Mouse (Mus musculus): ENCODE results near the gene Cygb.
"Not testable (repeated sequence)": the region's sequence is repeated elsewhere in the genome, so short reads cannot be mapped to it uniquely, and the experiment has no call there.

Gene Cygb

GRCm38 (mm10) chr11:116674616-116675379, 20.7 kb upstream of the Cygb start:
- no peak for DNase-seq

DNA sequence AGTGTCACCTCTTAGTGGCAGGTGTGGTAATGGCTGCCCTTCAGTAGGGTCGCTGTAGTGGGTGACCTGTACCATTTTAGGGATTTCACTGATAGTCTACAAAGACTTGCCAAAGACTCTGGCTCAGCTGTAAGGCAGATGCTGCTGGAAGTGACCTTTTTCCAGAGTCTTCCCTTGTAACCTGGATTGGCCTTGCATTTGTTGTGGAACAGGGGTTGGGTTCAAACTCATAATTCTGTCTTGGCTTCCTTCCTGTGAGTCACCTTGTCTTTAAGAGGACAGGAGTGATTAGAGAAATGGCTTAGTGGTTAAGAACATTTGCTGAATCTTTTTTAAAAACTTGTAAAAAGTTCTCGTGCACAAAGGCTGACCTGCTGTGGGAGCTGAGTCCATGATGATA, 19.3 kb upstream of the Cygb start:
- no peak for DNase-seq

DNA sequence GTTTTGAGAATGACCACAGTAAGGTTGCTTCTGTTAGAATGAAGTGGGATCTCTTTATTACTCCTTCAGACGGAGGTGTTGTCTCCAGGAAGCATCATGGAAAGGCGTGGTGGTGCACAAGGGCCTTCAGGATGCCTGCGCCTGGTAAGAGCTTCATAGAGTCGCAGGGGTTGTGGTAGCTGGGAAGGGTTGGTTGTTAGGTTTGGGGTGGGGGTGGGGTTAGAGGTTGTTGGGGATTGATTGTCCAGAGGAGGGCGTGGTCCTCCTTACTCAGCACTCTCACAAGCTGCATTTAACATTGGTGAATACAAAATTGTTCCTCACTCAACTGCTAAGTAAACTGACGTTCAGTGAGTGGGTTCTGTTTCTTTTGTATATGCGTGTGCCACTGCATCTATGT, 18.5 kb upstream of the Cygb start:
- DNase-seq = no peak

DNA sequence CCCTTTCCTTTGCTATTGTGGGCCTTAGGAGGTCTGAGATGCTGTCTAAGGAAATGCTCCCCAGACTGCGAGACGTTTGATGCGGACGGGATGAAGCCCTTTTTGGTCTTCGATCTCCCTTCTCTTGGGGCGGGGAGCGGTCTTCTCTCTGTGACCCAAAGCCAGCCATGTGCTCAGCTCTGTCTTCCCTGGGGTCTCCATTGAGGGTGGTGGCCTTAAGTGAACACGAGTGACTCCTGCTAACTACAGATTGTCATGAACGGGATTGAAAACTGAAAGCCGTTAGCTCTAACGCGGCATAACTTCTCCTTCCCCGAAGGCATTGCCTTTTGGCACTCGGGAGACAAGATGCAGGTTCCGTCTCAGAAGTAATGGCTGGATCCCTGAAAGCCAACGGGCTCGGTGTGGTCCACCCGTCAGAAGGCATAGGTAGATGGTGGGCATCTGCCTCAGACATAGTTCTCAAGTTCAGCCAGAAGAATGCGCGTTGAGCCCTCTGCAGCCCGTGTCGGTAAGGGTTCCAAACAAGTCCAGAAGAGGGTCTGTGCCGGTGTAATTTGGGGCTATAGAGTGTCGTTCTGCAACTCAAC, 17.8 kb upstream of the Cygb start:
- peak in 1 of 2 experiments; percentile 12 for DNase-seq

- DNase-seq = peak; percentile 96 to 97
Observed at GRCm38 (mm10) chr11:116671112-116671844, 17.2 kb upstream of the Cygb start.

- no peak for DNase-seq
Observed at GRCm38 (mm10) chr11:116670386-116670785, 16.3 kb upstream of the Cygb start.

DNA sequence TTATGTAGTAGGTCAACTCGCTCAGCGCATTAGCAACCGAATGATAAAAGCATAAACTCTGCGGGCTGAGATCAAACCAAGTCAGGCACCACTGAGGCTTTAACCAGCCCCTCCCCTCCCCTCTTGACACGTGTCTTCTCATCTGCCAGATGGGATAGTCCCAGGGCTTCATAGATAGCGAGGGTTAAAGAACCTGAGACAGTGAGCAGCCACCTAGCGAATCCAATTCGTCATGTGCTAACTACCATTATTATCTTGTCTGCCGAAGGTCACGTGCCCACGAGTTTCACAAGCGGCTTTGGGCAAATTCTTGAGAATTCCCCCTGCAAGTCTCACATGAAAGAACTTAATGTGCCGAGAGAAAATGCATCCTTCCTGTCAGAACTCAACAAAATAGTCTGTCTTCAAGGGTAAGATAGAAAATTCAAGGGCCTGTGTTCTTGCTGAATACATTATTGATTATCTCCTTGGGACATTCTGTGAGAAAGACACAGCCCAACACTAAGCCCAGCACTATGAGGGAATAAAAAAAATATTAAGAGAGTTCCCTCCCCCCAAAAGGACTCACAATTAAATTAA, 15.8 kb upstream of the Cygb start:
- no peak for DNase-seq

- no peak for DNase-seq
Observed at GRCm38 (mm10) chr11:116669316-116669715, 15.2 kb upstream of the Cygb start.

DNA sequence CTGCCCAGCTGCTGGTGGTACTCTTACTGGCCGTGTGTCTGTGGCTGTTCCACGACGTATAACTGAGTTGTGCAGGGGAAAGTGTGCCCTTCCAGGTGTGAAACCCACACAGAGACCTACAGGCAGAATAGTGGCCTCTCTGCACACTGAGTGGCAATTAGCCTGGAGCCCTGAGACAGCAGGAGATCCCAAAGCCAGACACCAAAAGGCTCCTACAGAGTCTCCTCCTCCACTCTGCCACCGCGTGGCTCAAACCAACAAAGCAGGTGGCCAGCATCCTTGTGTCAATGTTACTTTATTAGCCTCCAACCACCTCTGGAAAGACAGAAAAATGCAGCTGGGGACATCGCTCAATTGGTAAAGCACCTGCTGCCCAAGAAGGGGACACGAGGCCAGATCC, 14.7 kb upstream of the Cygb start:
- DNase-seq = no peak

DNA sequence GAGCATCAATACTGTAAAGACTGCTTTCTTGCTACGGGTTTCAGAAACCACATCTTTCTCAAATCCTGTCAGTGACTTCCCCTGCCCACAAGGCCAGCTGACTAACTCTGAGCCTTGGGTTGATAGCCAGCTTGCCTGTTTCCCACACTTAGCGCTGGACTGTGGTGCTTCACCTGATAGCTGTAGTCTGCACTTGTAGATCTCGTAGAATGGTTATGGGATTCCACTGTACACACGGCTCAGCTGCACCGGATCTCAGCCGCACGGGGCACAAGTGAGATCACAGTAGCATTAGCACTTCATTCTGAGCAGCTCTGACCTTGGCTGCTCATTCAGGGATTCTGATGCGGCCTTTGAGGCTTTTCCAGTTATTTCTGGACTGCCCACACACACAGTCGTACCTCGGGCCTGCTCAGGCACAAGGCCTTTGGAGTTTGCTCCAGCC, 14.3 kb upstream of the Cygb start:
- no peak for DNase-seq

DNA sequence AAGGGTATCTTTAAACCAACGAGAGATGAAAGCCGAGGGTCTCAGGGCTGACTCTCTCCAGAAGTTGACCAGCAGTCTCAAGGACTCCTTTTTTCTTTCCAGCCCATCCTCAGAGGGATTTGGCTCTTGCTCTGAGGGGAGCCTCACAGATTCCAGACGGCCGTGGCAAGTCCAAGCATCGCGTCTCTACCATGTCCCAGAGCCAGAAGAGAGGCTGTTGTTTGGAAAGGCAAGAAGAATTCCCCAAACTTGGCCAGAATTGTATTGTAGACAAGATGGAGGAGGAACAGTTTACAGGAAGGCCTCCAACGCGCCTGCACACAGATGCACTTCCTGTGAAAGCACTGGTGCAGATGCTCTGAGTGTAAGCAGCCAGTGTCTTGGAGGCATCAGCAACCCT, 13.8 kb upstream of the Cygb start:
- no peak for DNase-seq

GRCm38 (mm10) chr11:116667012-116667411, 12.9 kb upstream of the Cygb start:
- DNase-seq = not testable (repeated sequence)

- DNase-seq = no peak
Observed at GRCm38 (mm10) chr11:116666566-116666965, 12.5 kb upstream of the Cygb start.

DNA sequence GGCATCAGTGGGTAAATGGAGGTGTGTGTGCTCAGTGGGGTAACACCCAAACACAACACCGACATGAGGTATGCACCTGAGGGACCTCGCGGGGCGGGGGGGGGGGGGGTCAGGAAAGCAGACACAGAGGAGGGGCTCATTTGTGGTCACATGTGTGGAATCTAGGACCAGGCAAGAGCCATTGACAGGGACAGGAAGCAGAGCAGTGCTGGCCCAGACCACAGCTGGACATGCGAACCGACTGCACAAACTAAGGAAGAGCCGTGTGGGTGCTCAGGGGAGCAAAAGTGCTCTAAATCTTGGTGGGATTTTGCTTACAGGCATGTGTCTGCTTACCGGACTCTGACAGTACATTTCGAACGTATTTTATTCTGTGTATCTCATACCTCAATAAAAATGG, 11.2 kb upstream of the Cygb start:
- no peak for DNase-seq

DNA sequence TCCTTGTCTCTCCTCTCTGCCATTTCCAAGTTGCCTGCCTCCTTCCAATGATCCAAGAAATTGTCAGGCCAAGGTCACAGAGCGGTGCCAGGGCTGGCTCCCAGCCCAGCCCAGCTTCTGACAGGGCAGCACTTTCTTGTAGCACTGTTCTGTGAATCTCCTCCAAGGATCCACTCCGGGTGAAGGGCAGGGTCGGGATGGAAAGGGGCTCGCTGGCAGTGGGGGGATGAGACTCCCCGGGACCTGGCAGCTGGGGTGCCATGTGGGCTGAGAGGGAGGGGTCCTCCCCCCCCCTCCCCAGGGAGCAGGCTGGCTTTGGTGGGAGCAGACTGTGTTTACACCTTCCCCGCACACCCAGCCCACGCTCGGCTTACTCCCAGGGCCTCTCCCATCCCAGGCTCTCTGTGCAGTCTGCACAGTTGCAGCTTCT, 7.8 kb upstream of the Cygb start:
- no peak for DNase-seq

DNA sequence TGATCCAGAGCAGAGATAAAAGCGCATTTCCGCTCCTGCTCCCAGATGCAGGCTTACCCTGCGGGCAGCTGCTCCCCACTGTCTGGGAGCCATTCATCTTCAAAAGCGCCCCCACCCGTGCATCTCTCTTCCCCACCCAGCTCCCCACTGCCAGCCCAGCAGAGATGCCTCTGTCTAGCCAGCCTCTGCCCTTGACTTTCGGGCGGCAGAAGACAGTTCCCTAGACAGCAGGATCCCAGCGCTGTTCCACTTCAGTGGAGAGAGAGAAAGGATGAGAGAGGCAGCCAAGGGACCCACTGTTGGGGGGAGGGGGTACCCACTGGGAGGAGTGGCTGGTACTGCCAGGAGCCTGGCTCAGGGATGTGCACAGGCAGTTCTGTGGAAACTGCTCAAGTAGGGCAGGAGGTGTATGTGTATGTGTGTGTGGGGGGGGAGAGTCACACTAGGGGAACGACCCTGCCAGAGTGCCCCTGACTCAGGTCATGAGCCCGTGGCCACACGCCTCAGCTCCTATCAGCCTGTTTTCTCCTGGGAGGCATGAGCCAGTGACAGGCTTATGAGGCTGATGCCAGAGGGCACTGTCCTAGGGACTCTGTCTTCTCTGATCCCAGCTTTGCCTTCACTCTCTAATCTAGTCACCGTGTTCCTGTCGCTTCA, 7.3 kb upstream of the Cygb start:
- no peak for DNase-seq

- no peak for DNase-seq
Observed at GRCm38 (mm10) chr11:116660181-116660580, 6.1 kb upstream of the Cygb start.

DNA sequence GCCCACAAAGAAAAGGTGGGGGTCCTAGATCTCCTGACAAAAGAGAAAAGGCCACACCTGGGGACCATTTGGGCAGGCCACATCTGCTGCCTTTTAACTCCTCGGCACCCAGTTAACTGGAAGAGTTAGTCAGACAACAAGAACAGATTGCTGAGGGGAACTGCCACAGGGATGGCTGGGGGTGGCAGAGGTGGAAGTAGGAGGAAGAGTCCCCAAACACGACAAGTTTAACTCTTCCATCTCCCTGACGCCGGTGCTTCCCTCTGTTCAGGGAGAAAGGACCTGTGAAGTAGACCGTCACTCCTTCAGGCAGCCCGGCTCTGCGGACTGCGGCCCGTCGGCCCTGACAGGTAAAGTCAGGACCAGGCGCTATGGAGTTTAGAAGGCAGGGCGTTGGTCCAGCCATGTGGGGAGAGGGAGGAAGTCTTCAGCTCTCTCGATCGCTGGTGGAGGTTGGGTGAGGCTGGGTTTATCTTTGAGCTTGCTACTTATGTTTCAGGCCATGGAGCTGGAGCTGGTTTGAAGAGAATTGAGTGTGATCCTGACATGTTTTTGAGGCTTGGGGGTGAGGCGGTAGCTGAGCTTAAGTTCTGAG, 5.0 kb upstream of the Cygb start:
- DNase-seq = no peak

GRCm38 (mm10) chr11:116658238-116658637, 4.1 kb upstream of the Cygb start:
- DNase-seq = no peak

- peak; percentile 41 to 53 for DNase-seq
Observed at GRCm38 (mm10) chr11:116657311-116658223, 3.5 kb upstream of the Cygb start.
